In the genomic region with DNA sequence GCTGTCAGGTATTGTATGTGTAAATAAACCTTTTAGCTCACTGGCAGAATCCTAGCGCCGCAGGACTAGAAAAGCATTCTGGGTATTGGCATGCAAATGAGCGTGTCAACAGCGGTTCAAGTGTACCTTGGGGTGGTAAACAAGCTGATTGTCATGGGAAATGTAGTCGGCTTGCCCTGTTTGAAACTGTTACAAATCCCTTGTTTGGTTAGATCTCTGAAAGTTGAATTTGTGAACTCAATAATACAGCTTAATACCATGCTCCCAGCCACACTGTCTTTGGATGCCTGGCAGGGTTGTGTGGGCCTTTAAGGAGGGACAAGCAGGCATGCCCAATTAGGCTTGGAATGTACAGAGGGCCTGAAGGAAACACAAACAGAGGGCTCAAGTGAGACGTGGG, we compare ENCODE assay signal across 22 mouse cellular contexts. TPM values are rescaled to one million over a fixed set of nuclear protein-coding genes. Genes with fewer than 3 reads are reported as not detected.
DNase-seq lines count a peak whose midpoint lies in the region; ATAC-seq and TF ChIP-seq lines count a peak whose summit lies in the region.
"Had no signal": no experiment of that assay in that cellular context is flagged by ENCODE, and none has a peak within 500 bp of the region (broad histone marks: within the 10 kb centered on the region; RNA-seq: fewer than 3 reads in every experiment).

No protein-coding gene starts in this region.

- no peaks in the 10 kb centered on the region for H3K4me1 ChIP-seq in kidney, postnatal 0 days (replicated peaks; ENCODE audit: insufficient read depth, low read length)
- H3K4me1 ChIP-seq in E14TG2a.4 (replicated peaks; ENCODE audit: low read depth, low read length) = peaks cover 19% of the 10 kb centered on the region
- H3K4me1 ChIP-seq in forebrain, embryonic 16.5 days (replicated peaks; ENCODE audit: control insufficient read depth, insufficient read depth, low read length) = peaks cover 5% of the 10 kb centered on the region; the same call in 1 of the 2 replicates
- H3K4me1 ChIP-seq: heart, embryonic 12.5 days; intestine, embryonic 15.5 days; liver, embryonic 12.5 days had no signal

- H3K27me3 ChIP-seq in kidney, postnatal 0 days (ENCODE audit: insufficient read depth, low read length) = no peaks in the 10 kb centered on the region
- peaks cover 21% of the 10 kb centered on the region for H3K27me3 ChIP-seq in E14TG2a.4 (ENCODE audit: insufficient read depth, low read length)
- H3K27me3 ChIP-seq in forebrain, embryonic 16.5 days (replicated peaks; ENCODE audit: control insufficient read depth, insufficient read depth, low read length) = peaks cover 16% of the 10 kb centered on the region
- H3K27me3 ChIP-seq: intestine, embryonic 15.5 days had no signal

- WGBS in kidney, postnatal 0 days = 14% methylated on average over 6 of the region's 6 CpGs
- 2% methylated on average over 6 of the region's 6 CpGs for WGBS in forebrain, embryonic 16.5 days

- no peaks in the 10 kb centered on the region for H3K36me3 ChIP-seq in kidney, postnatal 0 days (ENCODE audit: insufficient read depth, low read length)
- no peaks in the 10 kb centered on the region for H3K36me3 ChIP-seq in E14TG2a.4 (ENCODE audit: insufficient read depth, low read length)
- no peaks in the 10 kb centered on the region for H3K36me3 ChIP-seq in forebrain, embryonic 16.5 days (ENCODE audit: control insufficient read depth, insufficient read depth)
- H3K36me3 ChIP-seq: heart, embryonic 12.5 days; intestine, embryonic 15.5 days; limb, embryonic 10.5 days; liver, embryonic 12.5 days had no signal

- no peak overlapping the region for H3K9ac ChIP-seq in kidney, postnatal 0 days (ENCODE audit: low read depth, low read length)
- H3K9ac ChIP-seq in forebrain, embryonic 16.5 days (replicated peaks; ENCODE audit: low read depth, low read length) = no peak overlapping the region
- H3K9ac ChIP-seq: heart, embryonic 12.5 days; hindbrain, embryonic 14.5 days; intestine, embryonic 15.5 days; liver, embryonic 12.5 days; lung, embryonic 14.5 days had no signal

- H3K4me2 ChIP-seq in kidney, postnatal 0 days (ENCODE audit: low read length) = no peak overlapping the region
- peak overlapping the region; percentile 16; the same call in 1 of the 2 replicates for H3K4me2 ChIP-seq in forebrain, embryonic 16.5 days (ENCODE audit: low read length)
- H3K4me2 ChIP-seq: heart, embryonic 12.5 days; hindbrain, embryonic 14.5 days; intestine, embryonic 15.5 days; liver, embryonic 12.5 days; lung, embryonic 14.5 days had no signal

- DNase-seq in kidney, postnatal 0 days (ENCODE audit: low spot score) = peak; percentile 31
- DNase-seq in kidney, postnatal 25 days = no peak
- DNase-seq in ZHBTc4 (ENCODE audit: low read depth, low spot score) = peak; percentile 54
- DNase-seq in lung, postnatal 25 days (ENCODE audit: low spot score) = no peak
- DNase-seq in spleen, adult 12 weeks (ENCODE audit: low spot score) = no peak
- DNase-seq: adrenal gland, postnatal 25 days; cerebellum, adult 2 months; kidney, adult 9 months; kidney, postnatal 4 days; layer of hippocampus, adult 9-11 months; lung, embryonic 14.5 days; lung, postnatal 4 days; spleen, adult 18-20 months; thymus, postnatal 25 days had no signal

- no peaks in the 10 kb centered on the region for H3K9me3 ChIP-seq in kidney, postnatal 0 days (replicated peaks; ENCODE audit: low read length)
- H3K9me3 ChIP-seq in E14TG2a.4 (ENCODE audit: low read length) = peaks cover 10% of the 10 kb centered on the region
- H3K9me3 ChIP-seq in forebrain, embryonic 16.5 days (ENCODE audit: control insufficient read depth, low read length) = 0 out of 2 replicates have a peak, but pooled peaks cover 2% of the 10 kb centered on the region
- H3K9me3 ChIP-seq: intestine, embryonic 15.5 days; limb, embryonic 10.5 days had no signal

- no peak overlapping the region for H3K27ac ChIP-seq in kidney, postnatal 0 days
- no peak overlapping the region for H3K27ac ChIP-seq in forebrain, embryonic 16.5 days (ENCODE audit: low read length)
- H3K27ac ChIP-seq: hindbrain, embryonic 14.5 days; intestine, embryonic 15.5 days; left cerebral cortex, adult 2 months; limb, embryonic 10.5 days; liver, embryonic 12.5 days had no signal

- no peak for ATAC-seq in kidney, postnatal 0 days (replicated peaks; ENCODE audit: low FRiP score, low read depth)
- ATAC-seq in forebrain, embryonic 16.5 days = no peak
- ATAC-seq: intestine, embryonic 15.5 days; liver, embryonic 12.5 days had no signal

- no peak for TF ChIP-seq CTCF in kidney, postnatal 0 days (IDR thresholded peaks at IDR 0.05; ENCODE audit: low read depth)
- no peak for TF ChIP-seq CTCF in E14TG2a.4 (conservative IDR thresholded peaks at IDR 0.05; ENCODE audit: low read length)

- H3K4me3 ChIP-seq in kidney, postnatal 0 days (replicated peaks; ENCODE audit: low read depth, low read length) = no peak overlapping the region
- 0 out of 2 replicates have a peak overlapping the region, but pooled peaks have one; percentile 7 for H3K4me3 ChIP-seq in E14TG2a.4 (replicated peaks; ENCODE audit: low read length)
- no peak overlapping the region for H3K4me3 ChIP-seq in forebrain, embryonic 16.5 days (replicated peaks; ENCODE audit: low read length)
- H3K4me3 ChIP-seq: heart, embryonic 12.5 days; intestine, embryonic 15.5 days; left cerebral cortex, adult 2 months; limb, embryonic 10.5 days; liver, embryonic 12.5 days had no signal

RNA-seq across cellular contexts. Expression of gene Gsx1, which starts 16.4 kb away (rescaled TPM):
- not detected in 2 replicates for polyA plus RNA-seq in kidney, postnatal 0 days (2015; fragmentation: Nextera tagmentation; extraction: Ambion mirVana)
- polyA plus RNA-seq in forebrain, embryonic 16.5 days (2015; fragmentation: Nextera tagmentation; extraction: Ambion mirVana) = 1.5 and 1.9 TPM in 2 replicates
- polyA plus RNA-seq: heart, embryonic 12.5 days; intestine, embryonic 15.5 days; limb, embryonic 10.5 days; liver, embryonic 12.5 days; lung, embryonic 14.5 days had no signal

Comparison
In these comparisons a context has a peak if more than half of its experiments do, and no peak if none do; other contexts are left out.
1. DNase-seq: peak in kidney, postnatal 0 days (single experiment) and ZHBTc4 (single experiment); none in kidney, postnatal 25 days (0 of 2), lung, postnatal 25 days (single experiment) and spleen, adult 12 weeks (single experiment).